Mouse (Mus musculus) urinary bladder, postnatal 36 days (tissue): Measurements from ENCODE around the gene Itpr2.

ENCODE experiments used
- DNase-seq, 2 experiments: peaks; one replicate each; pipeline ENCODE4 v3.0.0; 2022; ENCODE audit warnings: low spot score in 2 of 2, mixed read lengths in 1 of 2

Gene Itpr2

GRCm38 (mm10) chr6:146159641-146160040 is 342.4 kb downstream of the Itpr2 start:
- no peak for DNase-seq

- DNase-seq: no peak
Observed at GRCm38 (mm10) chr6:146158717-146159116, 343.3 kb downstream of the Itpr2 start.

DNA sequence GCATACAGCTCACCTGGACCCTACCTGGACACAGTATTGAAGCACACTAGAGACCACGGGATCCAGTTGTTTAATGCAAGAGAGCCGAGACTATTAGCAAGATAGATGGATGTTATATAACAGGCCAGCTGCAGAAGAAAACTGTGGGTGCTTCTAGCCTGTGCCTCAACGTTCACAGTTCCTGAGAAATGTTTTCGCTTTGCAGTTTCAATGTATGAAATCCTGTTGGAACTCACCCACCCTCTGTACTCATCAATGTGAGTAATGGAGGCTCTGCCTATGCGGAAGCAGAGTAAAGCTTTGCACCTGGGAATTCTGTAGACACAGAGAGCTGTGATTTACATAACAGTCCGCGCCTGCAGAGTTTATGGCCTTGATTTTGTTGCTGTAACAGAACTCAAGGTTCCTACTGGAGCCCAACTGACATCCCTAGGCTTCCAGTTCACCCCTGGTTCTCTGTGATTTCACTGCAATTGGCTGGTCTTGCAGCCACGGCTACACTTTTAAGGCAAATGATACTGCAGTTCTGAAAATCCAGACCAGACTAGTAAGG is 344.0 kb downstream of the Itpr2 start:
- no peak for DNase-seq

GRCm38 (mm10) chr6:146157099-146157498 is 344.9 kb downstream of the Itpr2 start:
- no peak for DNase-seq

DNA sequence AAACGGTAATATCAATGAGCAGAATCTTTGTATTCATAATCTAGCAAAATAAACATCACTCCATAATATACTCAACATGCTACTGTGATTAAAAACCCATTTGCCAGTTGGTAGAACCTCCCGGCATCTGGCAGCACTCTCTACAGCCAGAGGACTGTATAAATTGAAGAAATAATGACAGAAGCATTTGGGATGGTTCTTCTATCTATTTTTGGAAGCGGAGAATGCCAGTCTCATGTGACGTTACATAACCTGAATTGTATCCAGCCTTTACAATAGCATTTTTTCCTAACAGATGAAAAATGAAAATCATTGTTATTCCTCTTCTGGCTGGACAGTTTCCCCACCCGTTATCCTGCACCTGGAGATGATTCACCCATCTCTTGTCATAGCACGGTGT is 345.5 kb downstream of the Itpr2 start:
- DNase-seq: no peak

GRCm38 (mm10) chr6:146155156-146155734 is 346.8 kb downstream of the Itpr2 start:
- no peak for DNase-seq

- no peak for DNase-seq
Observed at GRCm38 (mm10) chr6:146152843-146153242, 349.2 kb downstream of the Itpr2 start.

GRCm38 (mm10) chr6:146140966-146141585 is 360.9 kb downstream of the Itpr2 start:
- DNase-seq: no peak

GRCm38 (mm10) chr6:146140171-146140570 is 361.9 kb downstream of the Itpr2 start:
- DNase-seq: no peak

DNA sequence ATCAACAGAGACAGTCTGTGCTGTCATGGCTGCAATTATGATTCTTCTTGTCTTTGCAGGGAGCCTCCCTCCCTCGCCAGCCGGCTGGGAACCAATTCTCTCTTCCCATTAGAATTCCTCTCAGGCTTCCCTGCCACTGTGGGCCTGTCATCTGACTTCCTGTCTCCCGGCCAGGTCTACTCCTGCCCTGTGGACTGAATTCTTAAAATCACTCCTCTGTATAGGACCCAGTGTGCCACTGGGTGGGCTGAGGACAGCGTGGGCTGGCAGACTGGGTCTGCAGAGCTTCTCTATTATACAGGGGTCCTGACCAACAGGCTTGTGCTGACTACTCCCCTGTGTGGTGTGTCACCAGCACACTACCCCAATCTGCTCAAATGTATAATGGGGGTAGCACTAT is 365.4 kb downstream of the Itpr2 start:
- no peak for DNase-seq

- DNase-seq: no peak
Observed at GRCm38 (mm10) chr6:146136244-146136643, 365.8 kb downstream of the Itpr2 start.

GRCm38 (mm10) chr6:146135291-146135690 is 366.7 kb downstream of the Itpr2 start:
- DNase-seq: no peak

- DNase-seq: no peak
Observed at GRCm38 (mm10) chr6:146133921-146134320, 368.1 kb downstream of the Itpr2 start.

DNA sequence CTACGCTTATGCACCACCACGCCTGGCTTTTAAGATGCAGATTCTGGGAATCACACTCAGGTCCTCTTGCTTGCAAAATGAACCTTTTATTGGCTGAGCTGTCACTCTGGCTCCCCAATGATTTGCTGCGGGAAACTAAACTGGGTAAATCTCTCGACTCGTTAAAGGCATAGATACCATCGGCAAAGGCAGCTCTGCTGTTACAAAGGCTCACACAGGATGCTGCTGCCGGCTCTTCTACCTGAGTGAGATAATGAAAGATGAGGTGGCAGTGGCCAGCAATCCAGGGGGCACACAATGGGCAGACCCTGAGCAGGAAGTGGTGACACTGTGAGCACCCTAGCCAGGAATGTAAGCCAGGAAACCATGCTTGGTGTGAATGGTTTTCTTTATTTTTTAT is 373.0 kb downstream of the Itpr2 start:
- DNase-seq: no peak

DNA sequence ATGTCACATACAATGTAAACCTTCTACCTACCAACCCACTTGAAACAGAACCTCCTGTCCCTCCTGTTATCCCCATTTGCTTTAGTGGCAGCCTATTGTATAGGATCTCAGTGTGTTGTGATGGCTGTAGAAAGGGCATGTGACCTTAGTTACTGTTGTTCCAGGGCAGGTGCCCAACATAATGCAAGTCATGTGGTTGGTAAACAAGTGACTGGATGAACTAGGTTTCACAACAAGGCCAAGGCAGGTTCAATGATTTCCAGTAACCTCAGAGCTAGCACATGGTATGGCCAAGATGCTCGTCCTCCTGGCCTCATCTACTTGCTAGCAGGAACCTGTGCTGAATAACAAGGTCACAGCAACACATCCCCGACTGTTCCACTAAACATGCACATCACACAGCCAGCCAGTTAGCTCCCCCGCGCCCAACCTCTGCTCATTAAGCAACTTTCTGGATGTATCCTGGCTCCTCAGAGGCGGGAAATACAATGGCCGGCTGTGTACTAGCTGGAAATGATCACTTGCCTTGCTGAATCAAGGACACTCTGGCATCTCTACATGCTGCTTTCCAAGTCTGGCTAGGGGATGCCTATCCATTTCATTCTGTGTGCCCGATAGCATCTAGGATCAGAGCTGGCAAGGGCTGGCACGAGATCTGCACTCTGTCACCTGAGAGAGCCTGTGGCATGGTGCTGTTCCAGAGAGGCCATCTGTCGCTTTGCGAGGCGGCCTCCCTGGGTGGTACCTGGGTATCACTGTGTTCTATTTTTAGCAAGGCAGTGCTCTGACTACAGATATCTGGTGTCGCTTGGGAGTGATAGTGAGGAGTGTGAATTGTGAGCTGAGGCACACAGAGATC is 375.0 kb downstream of the Itpr2 start:
- DNase-seq: no peak

- no peak for DNase-seq
Observed at GRCm38 (mm10) chr6:146125621-146126020, 376.4 kb downstream of the Itpr2 start.

GRCm38 (mm10) chr6:146124479-146124878 is 377.5 kb downstream of the Itpr2 start:
- DNase-seq: no peak

DNA sequence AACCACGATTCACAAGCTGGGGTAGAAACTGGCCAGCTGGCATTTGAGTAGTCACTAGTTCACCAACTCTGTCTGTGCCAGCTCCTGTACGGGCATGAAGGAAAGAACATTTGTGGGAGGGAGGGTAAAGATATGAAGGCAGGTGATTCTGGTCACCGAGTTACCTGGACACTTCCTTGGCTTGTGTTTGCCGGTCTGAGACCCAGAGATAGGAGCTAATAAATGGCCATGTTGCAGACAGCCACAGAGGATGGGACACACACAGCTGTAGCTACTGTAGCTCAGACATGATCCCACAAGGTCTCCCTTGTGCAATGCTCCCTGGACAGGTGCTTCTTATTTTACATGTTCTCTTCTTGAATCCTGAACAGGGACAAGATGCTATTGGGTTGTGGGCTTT is 378.4 kb downstream of the Itpr2 start:
- DNase-seq: no peak

DNA sequence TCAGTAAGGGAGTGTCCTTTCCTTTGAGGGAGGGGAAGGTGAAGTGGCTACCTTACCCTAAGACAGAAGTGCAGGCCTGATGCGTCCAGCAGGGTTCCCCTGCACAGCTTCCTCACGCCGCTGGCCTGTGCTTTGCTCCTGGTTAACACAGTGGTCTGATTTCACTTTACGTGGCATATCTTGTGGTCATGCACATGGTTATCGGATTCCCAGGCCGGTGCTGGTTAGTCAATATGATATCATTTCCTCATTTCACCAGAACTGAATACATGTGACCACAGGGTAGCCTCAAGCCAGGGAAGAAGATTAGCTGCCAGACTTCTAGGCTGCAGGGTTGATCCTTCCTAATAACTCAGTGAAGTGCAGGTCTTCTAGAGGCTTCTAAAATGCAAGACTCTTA is 381.9 kb downstream of the Itpr2 start:
- no peak for DNase-seq

- no peak for DNase-seq
Observed at GRCm38 (mm10) chr6:146114731-146115302, 387.2 kb downstream of the Itpr2 start.

GRCm38 (mm10) chr6:146114071-146114470 is 388.0 kb downstream of the Itpr2 start:
- DNase-seq: no peak

- DNase-seq: no peak
Observed at GRCm38 (mm10) chr6:146113085-146113484, 388.9 kb downstream of the Itpr2 start.
